Mouse (Mus musculus) cerebellum, adult (tissue): ENCODE measurements around the gene Lemd2.
A peak's percentile ranks its signal among the peaks of the same experiment; 100 is the strongest.

ENCODE experiments used
- ATAC-seq: cut with Nextera tagmentation; 2 replicates; pipeline ENCODE4 v1.9.2; 2017; ENCODE audit warnings: mild to moderate bottlenecking, moderate library complexity, mixed read lengths; ENCODE audit not compliant: insufficient number of reproducible peaks, low FRiP score, low TSS enrichment

The Lemd2 gene

GRCm38 (mm10) chr17:27228216-27228915, 24.1 kb upstream of the Lemd2 start:
- ATAC-seq = no peak

DNA sequence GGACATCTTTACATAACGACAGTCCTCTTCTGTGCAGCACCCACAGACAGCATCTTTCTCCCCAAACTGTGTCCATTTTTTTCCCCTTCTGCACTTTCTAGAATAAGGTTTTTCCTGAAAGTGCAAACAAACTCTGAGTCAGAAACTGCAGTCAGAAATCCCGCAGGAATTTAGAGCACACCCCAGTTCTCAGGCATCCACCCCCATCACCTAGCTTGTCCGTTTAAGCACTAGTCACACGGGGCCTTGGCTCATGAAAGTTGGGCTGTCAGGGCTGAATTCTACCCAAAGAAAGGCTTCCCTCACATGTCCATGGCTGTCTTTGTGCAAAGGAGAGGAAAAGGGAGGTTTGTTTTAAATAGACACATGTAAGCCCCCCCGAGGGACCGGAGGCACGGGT, 23.0 kb upstream of the Lemd2 start:
- no peak for ATAC-seq

DNA sequence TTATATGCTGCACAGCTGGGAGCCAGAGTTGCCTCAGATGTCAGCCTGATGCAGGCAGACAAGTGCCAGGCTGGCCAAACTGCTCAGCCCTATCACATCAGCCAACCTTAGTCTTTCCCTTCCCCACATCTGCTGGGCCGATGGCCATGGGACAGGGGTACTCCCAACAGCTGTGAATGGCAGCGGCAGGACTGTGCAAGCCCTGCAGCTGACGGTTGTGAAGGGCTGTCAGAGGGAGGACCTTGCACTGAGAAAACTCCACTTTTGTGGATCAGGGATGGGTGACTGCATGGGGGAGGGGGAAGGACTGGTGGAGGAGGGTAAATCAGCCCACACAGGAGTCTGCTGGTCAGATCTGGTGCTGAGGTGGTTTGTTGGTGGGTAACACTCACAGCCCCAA, 22.4 kb upstream of the Lemd2 start:
- no peak for ATAC-seq

DNA sequence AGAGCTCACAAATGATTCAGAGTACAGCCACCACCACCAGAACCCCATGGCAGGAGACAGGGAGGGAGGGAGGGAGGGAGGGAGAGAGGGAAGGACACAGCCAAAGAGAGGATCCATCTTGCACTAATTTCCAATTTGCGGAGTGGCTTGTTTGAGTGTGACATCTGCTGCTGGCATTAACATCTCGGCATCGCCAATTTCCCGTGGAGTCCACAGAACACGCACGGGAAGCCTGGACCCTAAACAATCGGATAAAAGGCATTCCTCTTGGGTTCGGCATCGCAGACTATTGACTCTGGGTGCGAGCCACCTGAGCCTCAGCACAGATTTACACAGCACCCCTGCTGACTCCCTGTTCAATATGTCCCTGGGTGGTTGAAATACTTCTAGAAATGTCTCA, 21.5 kb upstream of the Lemd2 start:
- no peak for ATAC-seq

DNA sequence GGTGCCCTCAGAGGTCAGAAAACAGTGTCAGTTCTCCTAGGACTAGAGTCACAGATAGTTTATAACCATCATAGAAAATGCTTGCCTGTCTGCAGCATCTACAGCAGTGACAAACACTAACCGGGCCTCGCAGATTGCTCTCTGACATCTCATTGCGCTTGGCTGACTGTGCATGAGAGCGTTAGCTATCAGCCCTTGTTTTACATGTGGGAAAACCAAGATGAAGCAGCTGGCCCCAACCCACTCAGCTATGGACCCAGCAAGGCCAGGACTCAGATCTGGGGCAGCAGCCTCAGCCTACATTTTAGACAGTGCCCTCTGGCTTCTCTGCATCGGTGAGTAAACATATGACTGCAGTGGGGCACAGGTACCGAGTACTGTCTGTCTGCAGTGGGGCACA, 19.6 kb upstream of the Lemd2 start:
- ATAC-seq = no peak

GRCm38 (mm10) chr17:27221562-27221961, 17.3 kb upstream of the Lemd2 start:
- no peak for ATAC-seq

DNA sequence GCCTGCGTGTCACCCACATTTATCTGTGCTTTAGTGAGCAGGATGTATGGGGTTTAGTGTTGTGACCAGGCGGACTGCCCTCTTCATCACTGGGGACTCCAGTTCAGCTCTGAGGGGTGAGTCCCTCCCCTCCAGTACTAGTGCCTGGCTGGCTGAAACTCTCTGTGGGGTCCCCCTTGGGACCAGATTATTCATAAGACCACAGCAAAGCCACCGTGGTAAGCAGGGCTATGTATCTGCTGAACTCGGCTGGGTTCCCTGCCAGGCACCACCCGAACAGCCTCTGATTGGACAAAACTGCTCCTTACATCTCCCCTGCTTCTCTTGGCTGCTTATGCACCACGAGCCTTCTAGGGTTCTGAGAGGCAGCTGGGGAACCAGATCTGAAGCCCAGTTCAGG, 14.6 kb upstream of the Lemd2 start:
- no peak for ATAC-seq

GRCm38 (mm10) chr17:27218364-27218763, 14.1 kb upstream of the Lemd2 start:
- no peak for ATAC-seq

DNA sequence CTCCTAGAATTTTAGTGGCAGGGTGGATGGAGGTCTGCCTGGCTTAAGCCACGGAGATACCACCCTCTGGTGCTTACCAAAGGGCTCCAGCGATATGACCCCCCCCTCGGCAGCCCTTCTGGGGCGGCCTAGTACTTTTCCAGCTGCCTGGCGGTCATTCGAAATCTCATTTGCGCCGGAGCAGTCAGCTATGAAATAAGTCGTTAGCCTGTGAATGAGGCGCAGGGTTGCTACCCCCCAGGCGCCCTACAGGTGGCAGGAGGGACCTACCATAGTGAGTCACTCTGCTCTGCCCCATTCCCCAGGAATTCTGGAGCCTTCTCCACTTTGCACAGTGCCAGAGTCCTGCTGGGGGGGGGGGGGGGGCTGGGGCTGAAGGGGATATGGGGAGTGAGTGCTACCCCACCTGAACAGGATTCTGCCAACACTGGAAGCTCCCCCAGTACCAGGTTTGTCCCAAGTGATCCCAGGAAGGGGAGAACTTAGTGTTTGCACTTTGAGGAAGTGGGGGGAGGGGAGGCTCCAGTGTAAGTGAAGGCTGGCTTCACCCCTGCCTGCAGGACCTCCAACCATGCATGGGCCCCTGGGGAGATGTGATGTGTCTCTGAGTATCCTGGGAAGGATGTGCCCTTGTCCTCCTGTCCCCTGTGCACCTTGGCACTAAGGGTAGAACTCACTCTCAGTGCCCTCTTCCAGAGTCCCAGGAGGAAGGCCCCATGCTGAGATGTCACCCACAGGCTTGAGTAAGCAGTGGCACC, 8.7 kb upstream of the Lemd2 start:
- no peak for ATAC-seq

DNA sequence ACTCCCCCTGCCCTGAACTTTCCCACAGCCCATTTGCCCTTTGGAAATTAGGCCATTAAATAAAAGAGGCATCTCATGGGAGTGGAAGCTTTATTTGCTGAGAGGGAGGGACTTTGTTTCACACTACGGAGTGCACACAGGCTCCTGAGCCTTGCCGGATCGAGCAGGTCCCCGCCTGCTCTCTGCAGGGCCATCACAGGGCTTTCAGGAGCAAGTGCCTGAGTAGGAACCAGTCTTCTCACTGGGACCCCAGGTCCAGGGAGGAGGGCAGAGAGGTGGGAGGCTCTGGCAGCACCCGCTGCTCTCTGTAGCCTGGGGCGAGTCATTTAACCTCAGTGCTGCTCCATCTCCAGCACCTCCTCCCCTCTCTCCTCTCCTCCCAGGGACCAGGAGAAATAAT, 7.7 kb upstream of the Lemd2 start:
- no peak for ATAC-seq

- no peak for ATAC-seq
Measured at GRCm38 (mm10) chr17:27207113-27207707, 2.9 kb upstream of the Lemd2 start.

GRCm38 (mm10) chr17:27203358-27204074, 753 bp downstream of the Lemd2 start:
- peak; percentile 31; the same call in 1 of the 2 replicates for ATAC-seq

DNA sequence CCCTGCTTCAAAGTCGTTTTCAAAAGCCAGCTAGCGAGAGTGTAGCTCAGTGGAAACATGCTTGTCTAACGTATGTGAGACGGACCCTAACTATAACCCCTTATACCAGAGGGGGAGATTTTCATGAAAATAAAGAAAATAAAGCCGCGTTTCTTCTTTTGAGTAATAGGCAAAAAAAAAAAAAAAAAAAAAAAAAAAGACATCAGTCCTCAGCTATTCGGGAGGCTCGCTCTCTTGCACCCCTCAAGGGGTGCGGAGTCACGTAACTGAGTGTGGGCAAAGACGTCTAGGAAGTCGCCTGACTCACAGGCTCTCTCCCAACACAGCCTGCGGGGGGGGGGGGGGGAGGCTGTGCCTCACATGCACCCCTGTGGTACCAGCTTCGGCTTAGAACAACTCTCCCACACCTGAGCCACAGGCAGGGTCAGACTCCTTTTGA, 1.3 kb downstream of the Lemd2 start:
- no peak for ATAC-seq

GRCm38 (mm10) chr17:27201981-27202380, 2.3 kb downstream of the Lemd2 start:
- no peak for ATAC-seq

- no peak for ATAC-seq
Measured at GRCm38 (mm10) chr17:27200801-27201200, 3.5 kb downstream of the Lemd2 start.

DNA sequence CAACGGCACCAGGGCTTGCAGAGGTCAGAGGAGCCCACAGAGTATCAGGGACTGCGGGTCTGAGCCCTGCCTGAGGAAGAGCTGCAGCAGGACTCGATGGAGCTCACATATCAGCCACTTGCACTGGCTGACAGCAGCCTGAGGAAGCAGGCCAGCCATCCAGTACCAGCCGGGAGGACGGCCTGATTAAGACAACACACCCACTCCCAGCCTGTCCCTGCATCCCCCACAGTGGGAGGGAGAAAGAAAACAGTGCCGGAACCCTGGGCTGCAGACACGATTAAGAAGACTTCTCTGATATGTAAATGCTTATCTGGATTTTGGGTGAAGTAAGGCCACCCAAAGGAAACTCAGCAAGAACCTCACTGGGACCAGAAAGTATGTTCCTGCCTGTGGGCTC, 4.4 kb downstream of the Lemd2 start:
- no peak for ATAC-seq

DNA sequence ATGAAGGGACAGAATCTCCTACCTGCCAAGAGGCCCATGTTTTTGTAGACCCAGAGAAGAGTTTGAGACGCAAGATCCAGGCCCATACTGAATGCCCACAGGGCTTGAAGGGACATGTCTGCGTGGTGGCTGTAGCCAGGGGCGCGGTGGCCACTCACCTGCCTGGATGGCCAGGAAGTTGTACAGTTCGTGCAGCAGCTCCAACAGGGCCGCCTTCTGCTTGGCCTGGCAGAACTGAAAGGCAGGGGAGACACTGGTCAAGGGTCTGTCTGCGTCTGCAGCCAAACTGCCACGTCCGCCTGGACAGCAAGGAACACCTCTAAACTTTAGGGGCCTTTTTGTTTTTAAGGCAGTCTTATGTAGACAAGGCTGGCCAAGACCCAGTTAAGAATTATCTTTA, 5.1 kb downstream of the Lemd2 start:
- ATAC-seq = no peak

GRCm38 (mm10) chr17:27196206-27196605, 8.1 kb downstream of the Lemd2 start:
- ATAC-seq = no peak

GRCm38 (mm10) chr17:27194258-27195185, 9.7 kb downstream of the Lemd2 start:
- ATAC-seq = no peak

- no peak for ATAC-seq
Measured at GRCm38 (mm10) chr17:27191804-27192203, 12.5 kb downstream of the Lemd2 start.
